Mouse (Mus musculus) limb, embryonic 14.5 days (tissue): ENCODE results near the gene Nf2. TPM values are rescaled to one million over a fixed set of nuclear protein-coding genes. Genes with fewer than 3 reads are reported as not detected.

ENCODE experiments used
- ATAC-seq: fragments of 200-750 bp; cut with Nextera tagmentation; 2 replicates; pipeline ENCODE4 v1.8.0; 2017; ENCODE audit warnings: low read depth, moderate number of reproducible peaks, moderate TSS enrichment; ENCODE audit not compliant: low FRiP score
- DNase-seq: peaks from one replicate; pipeline ENCODE4 v3.0.0-alpha.2; 2015; ENCODE audit warnings: low spot score
- H3K27ac ChIP-seq: fragments of 300-500 bp; sonication (generic); replicated peaks from 2 replicates; pipeline ENCODE4 v1.5.1; 2014; ENCODE audit warnings: low read depth, mild to moderate bottlenecking, low read length, moderate library complexity, mixed read lengths
- H3K27me3 ChIP-seq: fragments of 300-500 bp; sonication (generic); 2 replicates; pipeline ENCODE4 v1.6.1; 2014; ENCODE audit warnings: low read length, mixed read lengths; ENCODE audit not compliant: control insufficient read depth, insufficient read depth
- H3K36me3 ChIP-seq: fragments of 300-500 bp; sonication (generic); 2 replicates; pipeline ENCODE4 v1.6.1; 2014; ENCODE audit warnings: mild to moderate bottlenecking, low read length, moderate library complexity, mixed read lengths; ENCODE audit not compliant: control insufficient read depth, insufficient read depth
- H3K4me1 ChIP-seq: fragments of 300-500 bp; sonication (generic); 2 replicates; pipeline ENCODE4 v1.6.1; 2014; ENCODE audit warnings: antibody characterized with exemption, low read length, mixed read lengths; ENCODE audit not compliant: control insufficient read depth, insufficient read depth
- H3K4me2 ChIP-seq: fragments of 300-500 bp; sonication (generic); replicated peaks from 2 replicates; pipeline ENCODE4 v1.6.1; 2014; ENCODE audit warnings: low read depth, mild to moderate bottlenecking, low read length, moderate library complexity; ENCODE audit not compliant: severe bottlenecking
- H3K4me3 ChIP-seq: fragments of 300-500 bp; sonication (generic); replicated peaks from 2 replicates; pipeline ENCODE4 v1.5.1; 2014; ENCODE audit warnings: low read length
- H3K9ac ChIP-seq: fragments of 300-500 bp; sonication (generic); 2 replicates; pipeline ENCODE4 v1.6.1; 2014; ENCODE audit warnings: mild to moderate bottlenecking, low read depth, low read length, moderate library complexity; ENCODE audit not compliant: severe bottlenecking
- H3K9me3 ChIP-seq: fragments of 300-500 bp; sonication (generic); 2 replicates; pipeline ENCODE4 v1.6.1; 2016; ENCODE audit warnings: low read length; ENCODE audit not compliant: control insufficient read depth
- POLR2A ChIP-seq: fragments of 200-500 bp; IDR thresholded peaks from 2 replicates; pipeline ENCODE4 v1.8.0; 2012; ENCODE audit warnings: inconsistent platforms, mild to moderate bottlenecking, moderate library complexity, borderline replicate concordance; ENCODE audit not compliant: insufficient read depth, insufficient read length; ENCODE audit errors: extremely low read depth
- WGBS: fragments of 180-500 bp; shearing (Covaris S2); extraction: QIAGEN DNeasy Blood & Tissue Kit; methylation state at CpG from one replicate; pipeline ENCODE4 v1.1.7; 2014; 5-methylcytosine and 5-hydroxymethylcytosine counted together
- polyA plus RNA-seq, 2 experiments: library from polyadenylated mRNA; depleted of rRNA in 1 of 2; stranded (reverse) in 1 of 2; unstranded in 1 of 2; fragments of >200 nt; fragmentation: Nextera tagmentation in 1 of 2; extraction: Ambion mirVana in 1 of 2; gene quantifications; 2 replicates each; pipeline versions ENCODE4 v1.2.1 to v1.2.3; 2012 to 2014

The Nf2 gene
- polyA plus RNA-seq, 2 experiments: 37.7 to 64.9 TPM

DNA sequence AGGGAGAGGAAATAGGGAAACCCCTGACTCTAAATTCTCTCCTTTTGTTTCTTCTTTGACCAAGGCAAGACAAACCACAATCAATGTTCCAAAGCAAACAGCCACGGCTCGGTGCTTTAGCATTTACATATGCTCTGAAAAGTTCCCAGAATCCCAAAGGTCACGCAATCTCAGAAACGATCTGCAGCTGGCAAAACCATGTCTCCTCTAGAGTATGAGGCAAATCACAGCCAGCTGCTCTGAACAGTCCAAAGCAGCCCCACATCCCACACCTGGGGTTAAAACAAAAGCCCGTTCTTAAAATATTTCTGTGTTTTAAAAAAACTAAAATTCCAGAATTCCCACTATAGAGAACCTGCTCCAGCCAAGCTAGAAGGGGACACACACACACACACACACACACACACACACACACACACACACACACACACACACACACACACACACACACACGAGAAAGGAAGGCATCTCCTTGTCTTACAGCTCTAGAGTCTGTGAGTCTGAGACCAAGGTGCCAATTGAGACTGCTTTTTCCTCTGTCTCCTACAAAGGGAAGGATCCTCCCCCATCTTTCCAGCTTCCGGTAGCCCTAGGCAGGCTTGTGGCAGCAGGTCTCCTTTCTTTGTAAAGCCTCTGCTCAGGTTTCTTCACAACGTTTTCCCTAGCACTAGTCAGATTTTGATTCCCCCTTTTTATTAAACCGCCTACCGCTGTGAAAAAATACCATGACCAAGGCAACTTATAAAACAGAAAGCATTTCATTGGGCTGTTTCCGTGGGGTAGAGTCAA lies 12.7 kb upstream of the Nf2 start:
- Histone ChIP-seq H3K27me3 (no peaks in the 10 kb centered on the region), H3K9me3 (no peaks in the 10 kb centered on the region), H3K4me3 (no peak overlapping the region), H3K27ac (peak overlapping the region; percentile 65), H3K4me2 (peak overlapping the region; percentile 28; the same call in 1 of the 2 replicates), H3K36me3 (no peaks in the 10 kb centered on the region), H3K9ac (no peak overlapping the region; the same call in 1 of the 2 replicates), H3K4me1 (peaks cover 10% of the 10 kb centered on the region; the same call in 1 of the 2 replicates)
- DNase-seq (peak; percentile 32), ATAC-seq (peak; percentile 68)
- WGBS: 12% methylated on average over 10 of the region's 11 CpGs
- no peak for TF ChIP-seq POLR2A

- Histone ChIP-seq H3K36me3 (no peaks in the 10 kb centered on the region), H3K9ac (no peak overlapping the region), H3K4me3 (no peak overlapping the region), H3K4me2 (no peak overlapping the region), H3K4me1 (peaks cover 10% of the 10 kb centered on the region; the same call in 1 of the 2 replicates), H3K27me3 (no peaks in the 10 kb centered on the region), H3K9me3 (no peaks in the 10 kb centered on the region), H3K27ac (no peak overlapping the region)
- 59% methylated on average over 1 of the region's 1 CpGs for WGBS
- DNase-seq (no peak), ATAC-seq (no peak)
- TF ChIP-seq POLR2A: no peak
Measured at GRCm38 (mm10) chr11:4860986-4861385, 11.7 kb upstream of the Nf2 start.

GRCm38 (mm10) chr11:4858416-4858815 lies 9.1 kb upstream of the Nf2 start:
- DNase-seq (no peak), ATAC-seq (no peak)
- no peak overlapping the region for H3K9ac ChIP-seq
- H3K27ac ChIP-seq: no peak overlapping the region
- no peaks in the 10 kb centered on the region for H3K27me3 ChIP-seq
- WGBS: 52% methylated on average over 2 of the region's 2 CpGs
- peaks cover 13% of the 10 kb centered on the region; the same call in 1 of the 2 replicates for H3K4me1 ChIP-seq
- H3K4me3 ChIP-seq: no peak overlapping the region
- no peaks in the 10 kb centered on the region for H3K36me3 ChIP-seq
- no peaks in the 10 kb centered on the region for H3K9me3 ChIP-seq
- TF ChIP-seq POLR2A: no peak
- no peak overlapping the region for H3K4me2 ChIP-seq

GRCm38 (mm10) chr11:4854181-4854580 lies 4.8 kb upstream of the Nf2 start:
- TF ChIP-seq POLR2A: no peak
- Histone ChIP-seq H3K4me2 (no peak overlapping the region), H3K27me3 (no peaks in the 10 kb centered on the region), H3K36me3 (no peaks in the 10 kb centered on the region), H3K9me3 (no peaks in the 10 kb centered on the region), H3K9ac (no peak overlapping the region), H3K4me3 (no peak overlapping the region), H3K4me1 (peaks cover 10% of the 10 kb centered on the region), H3K27ac (no peak overlapping the region)
- DNase-seq: no peak
- 94% methylated on average over 5 of the region's 5 CpGs for WGBS
- ATAC-seq: no peak

DNA sequence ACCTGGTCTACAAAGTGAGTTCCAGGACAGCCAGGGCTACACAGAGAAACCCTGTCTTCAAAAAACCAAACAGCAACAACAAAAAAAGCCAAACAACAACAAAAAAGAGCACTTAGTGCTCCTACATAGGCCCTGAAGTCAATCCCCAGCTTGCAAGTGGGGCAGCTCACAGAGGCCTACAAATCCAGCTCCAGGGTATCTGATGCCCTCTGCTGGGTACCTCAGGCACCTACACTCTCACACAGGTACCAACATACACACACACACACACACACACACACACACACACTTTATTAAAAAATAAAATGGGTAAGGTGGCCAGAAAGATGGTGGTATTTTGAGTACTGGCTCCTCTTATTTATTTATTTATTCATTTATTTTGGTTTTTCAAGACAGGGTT lies 3.7 kb upstream of the Nf2 start:
- no peak for DNase-seq
- ATAC-seq: no peak
- Histone ChIP-seq H3K9me3 (no peaks in the 10 kb centered on the region), H3K36me3 (no peaks in the 10 kb centered on the region), H3K27me3 (no peaks in the 10 kb centered on the region), H3K9ac (no peak overlapping the region), H3K4me1 (peaks cover 11% of the 10 kb centered on the region), H3K27ac (no peak overlapping the region), H3K4me2 (no peak overlapping the region), H3K4me3 (no peak overlapping the region)
- TF ChIP-seq POLR2A: no peak
